Mouse (Mus musculus): ENCODE results near the gene Slc4a10. TPM values are rescaled to one million over a fixed set of nuclear protein-coding genes. Genes with fewer than 3 reads are reported as not detected.

Slc4a10 gene
- polyA plus RNA-seq, 1 experiment: 0.33 TPM

DNA sequence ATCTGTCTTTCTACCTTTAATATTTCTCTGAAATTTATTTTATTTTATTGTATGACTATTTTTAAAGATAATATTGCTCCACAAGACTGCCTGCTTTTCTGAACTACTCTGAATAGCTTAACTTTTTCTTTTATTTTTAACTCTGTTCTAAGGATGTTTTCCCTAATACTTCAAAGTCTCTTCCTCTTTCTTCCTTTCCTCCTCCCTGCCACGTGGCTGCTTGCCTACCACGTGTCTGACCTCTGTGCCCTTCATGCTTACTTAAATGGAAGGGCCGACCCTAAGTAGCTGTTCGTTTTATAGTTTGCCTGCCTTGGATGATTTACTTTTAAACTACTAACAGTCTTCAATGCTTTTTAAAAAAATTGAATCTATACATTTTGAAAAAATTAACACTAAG, 225.6 kb downstream of the Slc4a10 start:
- Histone ChIP-seq H3K36me3 (ENCODE audit: control insufficient read depth, insufficient read depth, low read length) (no peaks in the 10 kb centered on the region), H3K27ac (ENCODE audit: control insufficient read depth, insufficient read depth, low read depth, low read length) (no peak overlapping the region), H3K27me3 (ENCODE audit: control insufficient read depth, insufficient read depth, low read length) (no peaks in the 10 kb centered on the region), H3K4me3 (ENCODE audit: control insufficient read depth, low read depth, low read length) (no peak overlapping the region), H3K4me1 (ENCODE audit: control insufficient read depth, insufficient read depth, low read length) (no peaks in the 10 kb centered on the region)
- TF ChIP-seq CTCF (IDR thresholded peaks at IDR 0.05; ENCODE audit: control insufficient read depth, insufficient read depth, insufficient replicate concordance, low read depth, low read length) (no peak), POLR2A (IDR thresholded peaks at IDR 0.05; ENCODE audit: control insufficient read depth, low read depth, low read length) (no peak)

DNA sequence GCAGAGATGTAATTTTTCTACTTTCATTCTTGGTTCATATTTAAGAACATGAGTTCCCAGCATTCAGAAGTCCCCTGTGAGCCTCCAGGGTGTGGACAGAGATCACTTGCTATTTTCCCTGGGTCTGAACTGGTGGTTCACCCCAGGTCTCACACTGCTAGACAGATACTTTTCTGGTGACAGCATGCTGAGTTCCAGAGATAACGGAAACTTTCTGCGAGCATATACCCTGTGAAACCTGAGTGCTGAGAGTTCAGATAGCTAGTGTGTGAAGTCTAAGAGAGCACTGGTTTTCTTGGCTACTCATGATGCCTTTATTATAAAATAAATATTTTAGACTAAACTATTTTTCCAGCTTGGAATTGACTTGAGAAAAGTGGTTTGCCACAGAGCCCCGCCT, 232.5 kb downstream of the Slc4a10 start:
- Histone ChIP-seq H3K36me3 (ENCODE audit: control insufficient read depth, insufficient read depth, low read length) (no peaks in the 10 kb centered on the region), H3K27ac (ENCODE audit: control insufficient read depth, insufficient read depth, low read depth, low read length) (no peak overlapping the region), H3K27me3 (ENCODE audit: control insufficient read depth, insufficient read depth, low read length) (no peaks in the 10 kb centered on the region), H3K4me3 (ENCODE audit: control insufficient read depth, low read depth, low read length) (no peak overlapping the region), H3K4me1 (ENCODE audit: control insufficient read depth, insufficient read depth, low read length) (no peaks in the 10 kb centered on the region)
- TF ChIP-seq POLR2A (IDR thresholded peaks at IDR 0.05; ENCODE audit: control insufficient read depth, low read depth, low read length) (no peak), CTCF (IDR thresholded peaks at IDR 0.05; ENCODE audit: control insufficient read depth, insufficient read depth, insufficient replicate concordance, low read depth, low read length) (no peak)

DNA sequence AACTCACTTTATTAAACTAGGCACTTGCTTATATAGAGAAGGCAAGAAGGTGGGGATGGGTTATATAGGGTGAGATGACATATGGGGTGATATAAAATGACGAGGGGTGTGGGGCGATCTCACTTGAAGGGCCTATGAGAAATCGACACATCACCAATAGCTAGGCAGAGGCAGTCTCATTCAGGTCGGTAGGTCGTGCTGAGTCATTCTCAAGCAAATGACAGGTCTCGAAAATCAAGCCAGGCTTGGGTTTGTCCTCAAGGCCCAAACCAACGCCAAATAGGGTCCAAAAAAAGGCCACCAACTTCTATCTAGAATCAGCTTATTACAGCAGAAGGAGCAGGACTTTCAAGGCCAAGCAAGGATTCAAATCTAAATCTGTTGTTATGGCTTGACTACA, 233.5 kb downstream of the Slc4a10 start:
- TF ChIP-seq CTCF (IDR thresholded peaks at IDR 0.05; ENCODE audit: control insufficient read depth, insufficient read depth, insufficient replicate concordance, low read depth, low read length) (no peak), POLR2A (IDR thresholded peaks at IDR 0.05; ENCODE audit: control insufficient read depth, low read depth, low read length) (no peak)
- no peak overlapping the region for H3K27ac ChIP-seq (ENCODE audit: control insufficient read depth, insufficient read depth, low read depth, low read length)

DNA sequence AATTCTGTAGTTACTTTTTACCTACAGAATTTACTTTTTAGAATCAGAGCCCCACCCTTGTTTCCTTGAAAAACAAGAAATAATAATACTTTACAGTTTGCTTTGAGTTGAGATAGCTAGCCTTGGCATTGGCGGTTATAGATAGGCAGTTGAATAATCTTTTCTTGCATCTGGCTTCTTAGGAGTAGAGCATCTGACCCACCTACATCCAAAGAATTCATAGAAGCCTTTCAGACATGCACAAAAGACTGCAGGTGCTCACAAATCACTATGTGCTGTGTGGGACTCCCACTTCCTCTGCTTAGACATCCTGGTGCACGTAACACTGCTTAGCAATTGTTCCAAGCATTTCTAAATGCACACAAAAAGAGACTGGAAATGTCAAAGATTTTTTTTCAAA, 238.8 kb downstream of the Slc4a10 start:
- no peaks in the 10 kb centered on the region for H3K36me3 ChIP-seq (ENCODE audit: control insufficient read depth, insufficient read depth, low read length)
- no peak overlapping the region for H3K4me3 ChIP-seq (ENCODE audit: control insufficient read depth, low read depth, low read length)
- no peak for TF ChIP-seq CTCF (IDR thresholded peaks at IDR 0.05; ENCODE audit: control insufficient read depth, insufficient read depth, insufficient replicate concordance, low read depth, low read length)
- no peak for TF ChIP-seq POLR2A (IDR thresholded peaks at IDR 0.05; ENCODE audit: control insufficient read depth, low read depth, low read length)
- H3K4me1 ChIP-seq (ENCODE audit: control insufficient read depth, insufficient read depth, low read length): no peaks in the 10 kb centered on the region
- no peak overlapping the region for H3K27ac ChIP-seq (ENCODE audit: control insufficient read depth, insufficient read depth, low read depth, low read length)
- H3K27me3 ChIP-seq (ENCODE audit: control insufficient read depth, insufficient read depth, low read length): no peaks in the 10 kb centered on the region

More for the DNA sequence above, 233.5 kb downstream of the Slc4a10 start:
- no peak overlapping the region for H3K4me3 ChIP-seq (ENCODE audit: control insufficient read depth, low read depth, low read length)
- no peaks in the 10 kb centered on the region for H3K36me3 ChIP-seq (ENCODE audit: control insufficient read depth, insufficient read depth, low read length)
- no peaks in the 10 kb centered on the region for H3K4me1 ChIP-seq (ENCODE audit: control insufficient read depth, insufficient read depth, low read length)
- no peaks in the 10 kb centered on the region for H3K27me3 ChIP-seq (ENCODE audit: control insufficient read depth, insufficient read depth, low read length)

DNA sequence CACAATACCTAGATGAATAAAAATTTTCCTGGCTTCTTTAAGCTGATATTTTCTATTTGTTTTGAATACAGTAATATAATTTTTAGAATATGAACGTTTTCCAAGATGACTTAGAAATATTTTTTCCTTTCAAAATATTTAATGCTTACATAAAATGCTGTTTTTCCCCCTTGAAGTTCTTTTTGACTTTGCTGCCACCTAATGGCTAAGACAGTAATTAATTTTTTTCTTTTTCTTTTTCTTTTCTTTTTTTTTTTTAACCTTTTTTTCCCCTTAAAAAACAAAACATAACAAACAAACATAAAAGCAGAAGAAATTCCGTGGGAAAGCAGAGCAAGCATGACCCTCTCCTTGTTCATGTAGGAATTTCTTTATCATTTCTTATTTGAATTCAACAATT, 239.6 kb downstream of the Slc4a10 start:
- Histone ChIP-seq H3K27me3 (ENCODE audit: control insufficient read depth, insufficient read depth, low read length) (no peaks in the 10 kb centered on the region), H3K4me3 (ENCODE audit: control insufficient read depth, low read depth, low read length) (no peak overlapping the region), H3K4me1 (ENCODE audit: control insufficient read depth, insufficient read depth, low read length) (no peaks in the 10 kb centered on the region), H3K27ac (ENCODE audit: control insufficient read depth, insufficient read depth, low read depth, low read length) (no peak overlapping the region), H3K36me3 (ENCODE audit: control insufficient read depth, insufficient read depth, low read length) (no peaks in the 10 kb centered on the region)
- TF ChIP-seq CTCF (IDR thresholded peaks at IDR 0.05; ENCODE audit: control insufficient read depth, insufficient read depth, insufficient replicate concordance, low read depth, low read length) (no peak), POLR2A (IDR thresholded peaks at IDR 0.05; ENCODE audit: control insufficient read depth, low read depth, low read length) (no peak)

DNA sequence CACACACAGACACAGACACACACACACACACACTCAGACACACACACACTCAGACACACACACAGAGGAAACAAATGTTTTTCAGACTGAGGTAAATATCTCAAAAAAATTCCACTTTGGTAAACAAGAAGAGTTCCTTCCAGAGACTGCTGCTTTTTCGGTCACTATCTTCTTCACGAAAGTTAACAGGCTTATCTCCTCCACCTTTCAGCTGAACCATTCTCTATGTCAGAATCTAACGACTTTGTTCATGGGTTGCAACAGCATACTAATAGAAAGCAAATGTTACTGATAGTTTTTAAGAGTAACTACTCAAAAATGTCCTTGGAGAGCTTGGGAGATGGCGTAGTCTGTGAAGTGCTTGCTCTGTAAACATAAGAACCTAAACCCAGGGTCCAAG, 241.3 kb downstream of the Slc4a10 start:
- Histone ChIP-seq H3K4me3 (ENCODE audit: control insufficient read depth, low read depth, low read length) (no peak overlapping the region), H3K36me3 (ENCODE audit: control insufficient read depth, insufficient read depth, low read length) (no peaks in the 10 kb centered on the region), H3K27ac (ENCODE audit: control insufficient read depth, insufficient read depth, low read depth, low read length) (no peak overlapping the region), H3K4me1 (ENCODE audit: control insufficient read depth, insufficient read depth, low read length) (no peaks in the 10 kb centered on the region), H3K27me3 (ENCODE audit: control insufficient read depth, insufficient read depth, low read length) (no peaks in the 10 kb centered on the region)
- TF ChIP-seq CTCF (IDR thresholded peaks at IDR 0.05; ENCODE audit: control insufficient read depth, insufficient read depth, insufficient replicate concordance, low read depth, low read length): no peak
- no peak for TF ChIP-seq POLR2A (IDR thresholded peaks at IDR 0.05; ENCODE audit: control insufficient read depth, low read depth, low read length)

DNA sequence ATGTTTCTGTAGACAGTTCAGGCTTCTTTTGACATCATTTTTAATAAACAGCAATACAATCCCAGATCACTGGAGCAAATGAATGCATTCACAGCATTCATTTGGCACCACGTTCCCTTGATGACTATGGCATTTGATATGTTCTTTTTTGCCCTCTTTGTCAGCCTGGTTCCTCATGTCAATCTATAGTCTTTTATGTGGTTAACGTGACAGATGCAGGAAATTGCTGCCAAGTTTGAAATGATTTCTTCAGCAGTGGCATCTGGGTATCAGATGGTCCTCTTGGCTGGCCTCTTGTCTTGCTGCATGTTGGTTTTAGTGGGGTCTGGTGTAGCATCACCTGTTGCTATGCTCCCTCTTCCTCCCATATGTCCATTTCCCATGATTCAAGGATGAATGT, 247.6 kb downstream of the Slc4a10 start:
- TF ChIP-seq CTCF (IDR thresholded peaks at IDR 0.05; ENCODE audit: control insufficient read depth, insufficient read depth, insufficient replicate concordance, low read depth, low read length) (no peak), POLR2A (IDR thresholded peaks at IDR 0.05; ENCODE audit: control insufficient read depth, low read depth, low read length) (no peak)
- H3K27ac ChIP-seq (ENCODE audit: control insufficient read depth, insufficient read depth, low read depth, low read length): no peak overlapping the region

DNA sequence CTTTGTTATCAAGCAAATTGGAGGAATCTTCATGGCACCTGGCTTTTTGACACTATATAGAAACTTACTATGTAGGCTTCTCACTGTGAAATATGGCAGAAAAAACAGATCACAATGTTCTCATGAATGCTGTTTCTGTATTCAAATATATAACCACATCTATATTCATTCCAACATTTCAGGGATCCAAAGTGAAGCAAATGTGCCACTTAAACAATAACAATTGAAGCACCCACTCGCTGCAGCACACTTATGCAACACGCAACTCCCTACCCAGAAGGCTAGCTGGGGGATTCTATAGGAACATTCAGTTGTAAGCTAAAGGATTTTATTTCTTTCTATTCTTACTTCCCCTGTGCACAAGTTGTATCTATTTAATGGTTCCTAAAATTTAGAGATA, 255.5 kb downstream of the Slc4a10 start:
- H3K4me3 ChIP-seq (ENCODE audit: control insufficient read depth, low read depth, low read length): no peak overlapping the region
- no peaks in the 10 kb centered on the region for H3K27me3 ChIP-seq (ENCODE audit: control insufficient read depth, insufficient read depth, low read length)
- no peaks in the 10 kb centered on the region for H3K4me1 ChIP-seq (ENCODE audit: control insufficient read depth, insufficient read depth, low read length)
- TF ChIP-seq POLR2A (IDR thresholded peaks at IDR 0.05; ENCODE audit: control insufficient read depth, low read depth, low read length): no peak
- TF ChIP-seq CTCF (IDR thresholded peaks at IDR 0.05; ENCODE audit: control insufficient read depth, insufficient read depth, insufficient replicate concordance, low read depth, low read length): no peak
- H3K27ac ChIP-seq (ENCODE audit: control insufficient read depth, insufficient read depth, low read depth, low read length): no peak overlapping the region
- no peaks in the 10 kb centered on the region for H3K36me3 ChIP-seq (ENCODE audit: control insufficient read depth, insufficient read depth, low read length)

More for the DNA sequence above, 247.6 kb downstream of the Slc4a10 start:
- Histone ChIP-seq H3K36me3 (ENCODE audit: control insufficient read depth, insufficient read depth, low read length) (no peaks in the 10 kb centered on the region), H3K4me3 (ENCODE audit: control insufficient read depth, low read depth, low read length) (no peak overlapping the region), H3K4me1 (ENCODE audit: control insufficient read depth, insufficient read depth, low read length) (no peaks in the 10 kb centered on the region), H3K27me3 (ENCODE audit: control insufficient read depth, insufficient read depth, low read length) (no peaks in the 10 kb centered on the region)
